Mouse (Mus musculus): ENCODE results near the gene Pdx1. TPM values are rescaled to one million over a fixed set of nuclear protein-coding genes. Genes with fewer than 3 reads are reported as not detected.

Pdx1 gene
- polyA plus RNA-seq (2015; fragmentation: Illumina TruSeq; extraction: RNeasy Lipid Tissue Mini Kit (QIAGEN cat#74804); ENCODE audit: insufficient read depth, low read depth, low replicate concordance) = 4.9 TPM

DNA sequence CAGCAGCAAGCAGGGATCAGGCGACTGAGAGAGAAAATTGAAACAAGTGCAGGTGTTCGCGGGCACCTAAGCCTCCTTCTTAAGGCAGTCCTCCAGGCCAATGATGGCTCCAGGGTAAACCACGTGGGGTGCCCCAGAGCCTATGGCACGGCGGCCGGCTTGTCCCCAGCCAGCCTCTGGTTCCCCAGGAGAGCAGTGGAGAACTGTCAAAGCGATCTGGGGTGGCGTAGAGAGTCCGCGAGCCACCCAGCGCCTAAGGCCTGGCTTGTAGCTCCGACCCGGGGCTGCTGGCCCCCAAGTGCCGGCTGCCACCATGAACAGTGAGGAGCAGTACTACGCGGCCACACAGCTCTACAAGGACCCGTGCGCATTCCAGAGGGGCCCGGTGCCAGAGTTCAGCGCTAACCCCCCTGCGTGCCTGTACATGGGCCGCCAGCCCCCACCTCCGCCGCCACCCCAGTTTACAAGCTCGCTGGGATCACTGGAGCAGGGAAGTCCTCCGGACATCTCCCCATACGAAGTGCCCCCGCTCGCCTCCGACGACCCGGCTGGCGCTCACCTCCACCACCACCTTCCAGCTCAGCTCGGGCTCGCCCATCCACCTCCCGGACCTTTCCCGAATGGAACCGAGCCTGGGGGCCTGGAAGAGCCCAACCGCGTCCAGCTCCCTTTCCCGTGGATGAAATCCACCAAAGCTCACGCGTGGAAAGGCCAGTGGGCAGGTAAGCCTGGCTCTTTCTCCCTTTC lies at the start of gene Pdx1:
Gene Pdx1, plus strand, starts transcription at position 34 of the 747 bp plus-strand sequence.

GRCm38 (mm10) chr5:147306638-147307397 lies 37.1 kb downstream of the Pdx1 start, which contains the start of gene Cdx2:
Gene Cdx2 (minus strand): TSS chr5:147307270.

GRCm38 (mm10) chr5:147322183-147322582 lies 52.4 kb downstream of the Pdx1 start, which contains the start of gene Urad:
Gene Urad (minus strand): TSS chr5:147322440.

Other genes with a start within 250 kb of the Pdx1 start
- 4.7 TPM for gene Lnx2, start 193.4 kb upstream of the Pdx1 start, polyA plus RNA-seq (2015; fragmentation: Illumina TruSeq; extraction: RNeasy Lipid Tissue Mini Kit (QIAGEN cat#74804); ENCODE audit: insufficient read depth, low read depth, low replicate concordance)
- 37.7 TPM for gene Polr1d, start 192.9 kb upstream of the Pdx1 start, polyA plus RNA-seq (2015; fragmentation: Illumina TruSeq; extraction: RNeasy Lipid Tissue Mini Kit (QIAGEN cat#74804); ENCODE audit: insufficient read depth, low read depth, low replicate concordance)
- not detected for gene Gsx1, start 81.3 kb upstream of the Pdx1 start, polyA plus RNA-seq (2015; fragmentation: Illumina TruSeq; extraction: RNeasy Lipid Tissue Mini Kit (QIAGEN cat#74804); ENCODE audit: insufficient read depth, low read depth, low replicate concordance)
- not detected for gene Cdx2, start 37.3 kb downstream of the Pdx1 start, polyA plus RNA-seq (2015; fragmentation: Illumina TruSeq; extraction: RNeasy Lipid Tissue Mini Kit (QIAGEN cat#74804); ENCODE audit: insufficient read depth, low read depth, low replicate concordance)
- not detected for gene Urad, start 52.5 kb downstream of the Pdx1 start, polyA plus RNA-seq (2015; fragmentation: Illumina TruSeq; extraction: RNeasy Lipid Tissue Mini Kit (QIAGEN cat#74804); ENCODE audit: insufficient read depth, low read depth, low replicate concordance)
- gene Flt3, start 130.5 kb downstream of the Pdx1 start, polyA plus RNA-seq (2015; fragmentation: Illumina TruSeq; extraction: RNeasy Lipid Tissue Mini Kit (QIAGEN cat#74804); ENCODE audit: insufficient read depth, low read depth, low replicate concordance) = 0.57 TPM
- 26.3 TPM for gene Pan3, start 160.2 kb downstream of the Pdx1 start, polyA plus RNA-seq (2015; fragmentation: Illumina TruSeq; extraction: RNeasy Lipid Tissue Mini Kit (QIAGEN cat#74804); ENCODE audit: insufficient read depth, low read depth, low replicate concordance)